Mouse (Mus musculus) monocyte, adult 2 months (primary cell): ENCODE results near the gene Vcpkmt.
"Not testable (repeated sequence)": the region's sequence is repeated elsewhere in the genome, so short reads cannot be mapped to it uniquely, and the experiment has no call there.

Experiments
- DNase-seq, 2 experiments: peaks; one replicate each; pipeline ENCODE4 v3.0.0; 2022; ENCODE audit warnings: low spot score in 2 of 2, low read depth in 1 of 2

Gene Vcpkmt

DNA sequence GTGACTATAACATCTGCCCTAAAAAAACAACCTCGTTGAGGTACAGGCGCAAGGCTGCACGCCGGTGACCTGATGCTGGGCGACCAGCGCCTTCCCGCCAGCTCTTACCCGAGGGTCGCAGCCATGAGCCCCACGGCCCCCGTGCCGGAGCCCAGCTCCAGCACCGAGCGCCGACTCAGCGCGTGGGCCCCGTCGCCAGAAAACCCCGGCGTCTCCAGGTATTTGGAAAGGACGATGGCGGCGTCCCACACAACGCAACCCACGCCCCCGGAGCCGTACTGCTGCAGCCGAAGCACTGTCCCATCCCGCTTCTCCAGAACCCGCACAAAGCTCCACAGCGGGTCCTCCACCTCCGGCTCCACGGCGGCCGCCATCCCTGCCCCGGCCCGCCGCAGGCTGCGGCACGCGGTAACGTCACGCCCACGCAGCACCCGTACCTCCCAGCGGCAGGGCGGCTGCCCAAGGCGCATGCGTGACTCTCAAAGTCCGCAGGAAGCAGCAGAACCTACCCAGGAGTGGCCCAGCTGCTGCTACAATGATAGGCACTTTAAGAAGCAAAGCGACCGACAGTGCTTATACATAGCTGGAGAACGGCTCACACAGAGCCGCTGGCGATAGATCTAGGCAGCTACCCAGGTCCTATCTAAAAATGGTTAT is at the start of gene Vcpkmt:
TSS of gene Vcpkmt (minus strand) at position 416 of the 657 bp plus-strand sequence.
- peak; percentile 54 to 70 for DNase-seq

DNA sequence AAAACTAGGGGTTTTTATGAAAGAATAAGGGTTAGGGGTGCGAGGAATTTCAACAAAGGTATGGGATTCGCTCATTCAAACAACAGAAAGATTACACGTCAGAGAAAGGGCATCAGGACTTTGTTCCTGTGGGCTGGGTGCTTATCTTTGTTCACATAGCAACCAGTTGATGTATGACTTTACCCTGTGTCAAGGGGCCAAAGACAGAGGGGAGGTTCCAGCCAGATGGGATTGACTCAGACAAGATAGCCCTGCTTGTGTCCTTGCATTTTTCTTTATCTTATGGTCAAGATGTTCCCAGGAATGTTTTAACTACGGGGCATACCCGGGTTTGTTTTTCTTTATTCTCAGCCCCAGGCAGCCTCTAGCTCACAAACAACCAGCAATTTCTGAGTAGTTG is 35.8 kb upstream of the Vcpkmt start:
- DNase-seq = not testable (repeated sequence)

DNA sequence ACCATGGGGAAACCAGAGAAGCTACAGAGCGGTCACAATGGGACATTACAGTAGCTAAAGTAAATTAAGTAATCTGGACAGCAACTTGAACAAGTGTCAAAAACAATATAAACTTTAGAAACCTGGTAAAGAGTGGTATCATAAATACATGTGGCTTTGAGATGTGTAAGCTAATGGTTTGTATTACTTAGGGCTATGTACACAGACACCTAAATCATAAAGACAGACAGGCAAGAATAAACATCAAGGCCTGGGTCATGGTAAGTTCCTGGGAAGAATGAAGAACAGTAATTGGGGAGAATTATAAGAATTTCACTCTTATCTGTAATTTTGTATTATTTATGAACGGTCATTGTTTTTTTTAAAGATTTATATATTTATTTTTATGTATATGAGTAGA is 21.5 kb upstream of the Vcpkmt start:
- DNase-seq = no peak

DNA sequence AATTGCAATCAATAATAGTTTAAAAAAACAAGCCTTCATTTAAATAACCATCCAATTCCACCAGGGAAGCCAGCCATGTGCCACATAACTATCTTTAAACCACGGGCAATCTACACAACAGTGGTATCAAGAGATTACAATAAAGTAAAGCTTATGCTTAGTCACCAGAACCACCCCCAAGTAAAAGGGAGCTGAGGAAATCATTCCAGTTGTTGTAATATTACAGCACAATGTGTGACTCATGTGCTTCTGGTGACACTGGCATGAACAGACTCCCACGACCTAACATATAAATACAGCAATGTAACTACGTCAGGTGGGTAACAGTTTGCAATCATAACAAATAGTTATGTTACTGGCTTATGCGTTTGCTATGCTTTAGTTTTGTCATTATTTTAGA is 14.6 kb upstream of the Vcpkmt start:
- no peak for DNase-seq

DNA sequence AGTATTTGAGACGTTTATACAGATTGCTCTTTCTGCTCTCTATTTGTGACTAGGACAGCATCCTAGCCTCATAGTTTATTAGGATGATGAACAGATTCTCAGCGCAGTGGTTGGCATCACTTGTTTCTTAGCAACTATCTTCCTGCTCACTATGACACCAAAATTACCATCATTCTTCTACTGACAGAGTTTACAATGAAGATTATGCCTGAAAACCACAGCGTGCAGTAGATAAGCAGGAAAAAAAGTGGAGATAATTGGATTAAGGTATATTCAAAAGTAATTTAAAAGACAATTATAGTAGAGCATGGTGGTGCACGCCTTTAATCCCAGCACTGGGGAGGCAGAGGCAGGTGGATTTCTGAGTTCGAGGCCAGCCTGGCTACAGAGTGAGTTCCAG is 10.3 kb upstream of the Vcpkmt start:
- DNase-seq = no peak

DNA sequence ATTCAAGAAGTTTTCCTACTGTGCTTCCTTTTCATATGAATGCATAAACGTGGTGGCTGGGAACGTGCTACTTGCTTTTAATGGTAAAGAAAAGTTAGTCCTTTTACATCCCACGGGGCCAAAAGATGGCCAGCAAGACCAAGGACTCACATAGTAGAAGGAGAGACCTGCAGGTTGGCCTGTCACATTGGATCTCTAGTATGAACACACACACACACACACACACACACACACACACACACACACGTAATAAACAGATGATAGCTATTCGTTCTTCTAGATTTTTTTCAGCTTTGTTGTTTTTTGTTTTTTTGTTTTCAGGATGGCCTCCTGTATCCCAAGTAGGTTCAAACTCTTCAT is 422 bp upstream of the Vcpkmt start:
- DNase-seq = no peak

DNA sequence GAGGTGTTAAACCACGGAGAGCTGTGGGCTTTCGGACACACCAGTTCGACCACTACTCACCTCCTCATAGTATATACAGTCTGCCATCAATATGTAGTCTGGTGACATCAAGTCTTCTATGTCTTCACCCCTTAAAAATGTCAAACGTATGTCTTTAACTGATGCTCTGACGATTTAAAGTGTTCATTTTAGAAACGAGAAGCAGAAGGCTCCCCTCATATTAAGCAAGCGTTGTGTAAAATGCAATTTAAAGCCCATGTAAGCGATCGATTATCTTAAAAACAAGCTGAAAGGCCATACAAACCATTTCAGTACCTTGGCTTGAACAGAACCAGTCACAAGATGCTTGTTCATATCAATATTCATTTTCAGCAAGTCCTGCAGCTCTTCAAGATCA is 614 bp downstream of the Vcpkmt start:
- DNase-seq = no peak

DNA sequence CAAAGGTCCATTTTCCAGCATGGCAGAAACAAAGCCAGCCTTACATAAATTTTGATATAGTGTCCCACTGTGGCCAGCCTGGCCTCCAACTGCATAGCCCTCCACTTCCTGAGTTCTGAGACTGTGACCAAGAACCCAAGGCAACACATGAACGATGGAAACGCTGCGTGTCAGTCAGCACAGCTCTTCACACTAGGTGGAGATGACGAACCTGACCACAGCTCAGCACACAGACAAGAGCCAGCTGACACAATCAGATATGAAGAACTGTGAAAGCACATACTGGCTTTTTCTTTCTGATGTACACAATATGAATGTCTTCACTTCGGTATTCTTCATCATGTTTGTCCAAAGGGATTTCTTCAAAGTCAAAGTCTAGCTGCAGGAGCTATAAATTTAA is 3.2 kb downstream of the Vcpkmt start:
- no peak for DNase-seq

DNA sequence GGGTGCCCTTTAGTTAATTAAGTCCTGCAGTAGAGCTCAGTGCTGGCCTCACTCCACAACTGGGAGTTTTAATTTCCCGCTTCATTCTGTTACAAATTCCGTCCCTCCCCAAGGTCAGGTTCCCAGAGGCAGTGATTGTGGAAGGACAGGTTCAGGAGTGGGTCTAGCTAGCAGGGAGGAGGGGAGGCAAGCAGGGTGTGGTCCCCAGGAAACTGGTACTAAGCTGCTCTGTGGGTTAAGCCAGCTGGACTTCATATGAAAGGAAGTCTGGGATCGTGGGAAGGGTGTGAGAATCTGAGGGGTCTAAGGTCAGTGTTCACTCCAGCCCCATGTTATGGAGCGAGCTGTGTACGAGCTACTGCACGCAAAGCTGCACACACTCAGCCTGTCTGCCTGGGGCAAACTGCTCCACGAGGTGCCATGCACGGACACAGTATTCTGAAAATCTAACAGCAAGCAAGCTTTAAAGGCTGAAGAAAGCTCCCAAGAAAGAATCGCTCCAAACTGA is 6.7 kb downstream of the Vcpkmt start:
- no peak for DNase-seq

DNA sequence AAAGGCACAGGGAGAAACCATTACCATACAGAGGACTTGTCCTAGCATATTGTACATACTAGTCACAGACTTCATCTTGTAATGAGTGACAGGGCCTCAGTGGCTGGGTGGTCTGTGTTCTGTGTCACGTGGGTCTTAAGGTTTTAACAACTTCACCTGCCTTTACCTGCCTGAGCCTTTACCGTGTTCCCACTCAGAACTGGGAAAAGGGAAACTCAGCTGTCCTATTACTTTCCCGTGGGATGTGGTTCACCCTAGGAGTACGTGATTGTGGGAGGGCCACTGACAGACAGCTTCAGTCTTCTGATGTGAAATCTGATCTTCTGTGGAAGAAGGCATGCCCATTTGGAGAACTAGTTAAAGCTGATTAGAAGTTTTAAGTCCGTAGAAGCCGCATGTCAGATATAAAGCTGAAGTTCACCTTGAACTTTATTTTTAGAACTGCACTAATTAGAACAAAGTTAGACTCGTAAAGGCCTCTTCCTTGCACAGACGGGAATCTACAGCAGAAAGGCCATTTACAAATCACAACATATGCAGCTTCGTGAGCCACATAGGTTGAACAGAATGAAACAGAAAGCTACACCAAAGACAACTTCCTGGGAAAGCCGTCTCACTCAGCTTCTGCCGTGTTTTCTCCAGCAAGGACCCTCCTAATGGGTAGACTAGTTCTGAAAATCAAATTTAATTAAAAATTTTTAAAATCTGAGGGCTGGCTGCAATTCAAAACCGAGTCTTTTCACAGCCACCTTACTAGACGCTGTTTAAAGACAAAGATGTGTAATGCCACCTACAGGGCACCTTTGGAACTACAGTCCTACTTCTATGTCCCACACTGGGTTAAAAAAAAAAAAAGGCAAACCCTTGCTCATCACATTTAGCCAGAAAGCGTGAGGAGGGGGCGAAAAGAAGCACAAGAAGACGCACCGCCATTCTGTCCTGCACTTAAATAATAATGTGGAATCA is 8.6 kb downstream of the Vcpkmt start:
- peak; percentile 17 to 56 for DNase-seq

DNA sequence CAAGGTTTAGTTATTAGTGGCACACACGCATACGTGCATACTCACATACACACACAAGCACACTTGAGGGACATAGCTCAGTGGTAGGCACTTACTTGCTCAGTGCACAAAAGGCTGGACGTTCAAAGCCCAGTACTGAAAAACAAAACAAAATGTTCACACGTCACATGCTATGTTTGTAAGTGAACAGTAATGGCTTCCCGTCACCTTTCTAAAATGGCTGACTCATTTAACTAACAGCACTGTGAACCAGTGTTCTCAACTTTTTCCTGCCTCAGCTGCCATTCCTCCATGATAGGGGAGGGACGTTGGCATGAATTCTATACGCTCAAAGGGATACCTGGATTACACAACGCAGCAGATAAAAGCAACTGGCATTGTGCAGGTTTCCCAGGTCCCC is 9.6 kb downstream of the Vcpkmt start:
- no peak for DNase-seq

DNA sequence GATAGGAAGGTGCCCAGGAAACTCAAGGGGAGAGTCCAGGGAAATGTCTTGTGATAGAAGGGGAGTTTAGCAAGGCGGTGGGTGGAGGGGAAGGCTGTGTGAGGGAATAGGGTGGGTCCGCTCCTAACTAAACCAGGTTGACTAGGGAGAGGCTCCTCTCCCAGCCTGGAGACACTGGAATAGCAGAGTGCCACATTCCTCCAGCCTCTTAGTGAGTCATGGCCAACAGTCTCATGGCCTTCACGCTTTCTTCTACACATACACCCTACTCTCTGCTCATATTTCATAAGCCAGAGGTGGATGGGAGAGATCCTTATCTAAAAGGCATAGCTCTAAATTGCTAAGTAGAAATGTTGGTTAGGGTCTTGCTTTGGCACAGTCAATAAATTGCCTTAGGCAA is 12.9 kb downstream of the Vcpkmt start:
- no peak for DNase-seq

DNA sequence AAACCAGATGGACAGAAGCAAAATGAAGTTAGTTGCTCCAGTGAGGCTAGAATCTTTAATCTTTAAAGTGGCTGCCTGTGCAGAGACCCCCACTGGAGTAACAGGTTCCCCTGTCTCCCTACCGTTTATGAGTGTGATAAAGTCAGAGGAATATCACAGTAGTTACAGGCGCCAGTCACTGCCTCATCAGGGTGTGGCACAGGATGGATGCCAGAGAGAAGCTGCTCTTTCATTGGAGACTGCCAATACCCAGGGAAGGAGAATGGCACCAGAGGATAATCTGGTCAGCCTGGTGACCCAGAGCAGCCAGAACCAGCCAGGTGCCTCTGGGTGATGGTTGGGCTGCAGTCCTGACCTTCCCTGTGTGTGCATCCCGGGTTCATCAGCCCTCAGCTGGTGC is 14.6 kb downstream of the Vcpkmt start:
- DNase-seq = no peak

DNA sequence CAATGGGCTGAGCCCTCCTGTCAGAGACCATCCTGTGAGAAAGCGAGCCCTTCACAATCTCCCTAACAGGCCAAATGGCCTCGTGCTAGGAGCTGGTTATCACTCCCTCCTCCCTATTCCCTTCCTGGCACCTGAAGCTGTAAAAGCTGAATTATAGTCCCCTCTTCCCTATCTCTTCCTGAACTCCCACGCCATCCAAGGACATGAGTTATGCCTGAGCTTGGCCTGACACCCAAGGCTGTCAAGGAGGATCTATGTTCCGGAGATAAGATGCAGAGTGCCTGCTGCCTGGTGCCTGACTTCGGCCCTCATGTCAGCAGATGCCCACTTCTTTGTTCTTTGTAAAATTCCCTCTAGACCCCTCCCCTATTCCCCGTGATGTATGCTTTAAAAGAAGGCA is 21.8 kb downstream of the Vcpkmt start:
- DNase-seq = not testable (repeated sequence)

DNA sequence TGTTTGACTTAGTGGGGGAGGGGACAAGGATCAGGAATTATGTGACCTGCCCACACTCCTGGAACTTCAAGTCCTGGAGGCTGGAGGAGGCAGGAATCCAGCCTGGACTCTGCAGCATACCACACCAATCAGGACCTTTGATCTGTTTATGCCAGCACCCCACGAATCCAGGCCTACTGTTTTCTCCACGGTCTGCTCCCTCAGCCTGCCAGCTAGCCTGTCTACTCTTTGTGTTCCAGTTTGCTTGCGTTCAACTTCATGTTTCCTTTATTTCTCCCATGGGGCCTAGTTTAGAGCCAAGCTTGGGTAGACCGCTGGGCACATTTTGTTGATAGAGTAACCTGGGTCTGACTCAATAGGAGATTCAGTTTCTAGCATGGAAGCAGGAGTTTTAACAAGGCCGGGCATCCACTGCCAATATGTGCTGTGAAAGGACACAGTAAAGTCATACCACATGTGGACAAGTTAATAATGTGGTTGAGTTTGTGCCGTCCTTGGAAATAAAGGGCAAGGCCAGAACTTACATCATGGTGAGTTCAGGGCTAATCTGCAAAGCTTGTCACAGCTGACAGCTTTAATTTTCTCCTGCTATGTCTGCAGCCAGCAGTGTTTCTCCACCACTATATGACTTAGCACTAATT is 26.5 kb downstream of the Vcpkmt start:
- DNase-seq = no peak

DNA sequence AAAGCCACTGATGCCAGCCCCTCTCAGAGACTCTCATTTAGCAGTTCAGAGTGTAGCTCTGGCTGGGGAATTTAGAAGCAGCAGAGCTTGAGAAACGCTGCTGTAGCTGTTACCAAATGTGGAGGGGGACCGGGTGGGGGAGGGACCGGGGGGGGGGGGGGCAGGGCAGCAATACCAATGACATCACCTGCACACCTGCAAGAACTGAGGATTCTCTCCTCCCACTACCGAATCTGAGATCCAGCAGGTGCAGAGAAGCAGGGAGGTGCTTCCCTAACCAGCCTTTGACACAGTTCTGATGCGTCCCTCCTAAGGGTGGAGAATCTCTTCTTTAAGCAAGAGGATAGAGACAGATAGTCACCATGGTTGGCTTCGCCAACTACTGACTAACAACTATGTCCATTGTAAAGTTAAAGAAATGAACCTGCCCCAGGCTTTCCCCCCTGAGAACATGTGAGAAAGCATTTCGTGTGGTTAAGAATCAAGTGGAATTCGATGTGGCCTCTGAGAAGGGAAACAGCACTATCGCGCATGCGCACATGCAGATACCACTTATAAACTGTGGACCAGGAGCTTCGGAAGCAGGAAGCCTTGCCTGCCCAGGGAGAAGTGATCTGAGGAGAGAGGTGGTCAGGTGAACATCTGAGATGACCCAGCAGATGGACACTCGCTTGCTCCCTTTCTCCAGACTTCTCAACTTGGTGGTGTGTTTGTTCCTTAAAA is 37.2 kb downstream of the Vcpkmt start:
- DNase-seq = no peak

DNA sequence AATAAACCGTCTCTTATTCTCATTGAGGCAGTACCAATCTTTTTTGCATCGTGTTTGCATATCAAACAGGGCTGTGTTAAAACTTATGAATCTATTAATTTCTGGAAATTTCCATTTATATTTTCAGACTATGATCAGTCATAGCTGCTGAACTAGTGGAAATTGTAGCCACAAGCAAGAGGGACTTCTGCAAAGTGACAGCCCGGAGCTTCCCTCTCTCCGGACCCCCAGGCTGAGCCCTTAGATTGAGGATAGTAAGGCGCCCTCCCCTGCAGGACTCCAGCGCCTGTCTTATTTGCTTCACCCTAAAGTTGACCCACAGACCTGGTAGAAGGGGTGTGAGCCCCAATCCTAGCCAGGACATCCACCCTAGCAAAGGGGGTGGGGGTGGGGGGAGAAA is 37.8 kb downstream of the Vcpkmt start:
- no peak for DNase-seq

DNA sequence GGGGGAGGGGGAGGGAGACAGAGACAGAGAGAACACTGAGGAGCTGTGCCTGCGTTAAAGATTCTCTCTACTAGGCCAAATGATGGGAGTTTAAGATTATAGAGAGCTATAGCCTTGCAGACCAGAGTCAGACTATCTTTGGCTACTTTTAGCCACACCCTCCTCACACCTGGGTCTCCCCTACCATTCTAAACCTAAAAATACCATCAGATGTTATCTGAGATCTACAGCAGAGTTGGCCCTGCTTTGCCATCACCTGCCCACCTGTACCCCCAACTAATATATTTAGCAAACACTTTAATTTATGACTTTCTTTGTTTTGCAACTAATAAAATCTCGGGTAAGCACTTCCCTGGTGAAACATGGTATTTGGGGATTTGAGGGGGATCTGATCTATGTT is 38.3 kb downstream of the Vcpkmt start:
- no peak for DNase-seq

DNA sequence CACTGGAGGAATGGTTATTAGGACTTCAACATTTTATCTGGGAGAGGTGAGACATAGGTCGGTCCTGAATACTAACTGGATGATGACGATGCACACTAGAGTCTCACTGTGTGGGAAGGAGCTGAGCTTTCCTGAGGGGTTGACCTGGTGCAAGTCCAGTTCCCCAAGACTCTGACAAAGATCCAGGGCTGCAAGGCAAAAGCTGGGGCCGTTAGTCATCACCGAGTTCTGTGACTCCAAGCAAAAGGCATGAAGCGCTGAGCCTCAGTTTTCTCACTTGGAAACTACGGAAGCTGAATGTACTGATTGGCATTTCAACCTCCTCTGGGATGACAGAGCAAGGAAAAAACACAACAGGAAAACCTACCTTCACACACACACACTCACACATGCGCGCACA is 40.5 kb downstream of the Vcpkmt start:
- no peak for DNase-seq

DNA sequence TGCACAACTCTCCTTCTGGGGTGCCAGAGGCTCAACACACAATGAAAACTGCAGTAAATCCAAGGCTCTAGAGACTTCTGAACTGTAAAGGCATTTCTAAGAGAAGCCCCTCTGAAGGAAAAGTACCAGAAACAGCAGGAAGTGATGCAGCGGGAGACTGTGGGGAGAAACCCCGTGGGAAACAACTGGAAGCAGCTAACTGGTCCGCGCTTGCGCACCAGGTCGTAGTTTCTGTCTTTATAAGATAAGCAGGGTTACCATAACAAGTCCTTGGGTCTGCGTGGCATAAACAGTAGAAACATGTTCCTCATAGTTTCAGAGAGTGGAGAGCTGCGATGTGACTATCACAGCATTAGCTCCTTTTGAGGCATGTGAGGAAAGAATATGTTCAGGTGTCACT is 41.2 kb downstream of the Vcpkmt start:
- DNase-seq = no peak

DNA sequence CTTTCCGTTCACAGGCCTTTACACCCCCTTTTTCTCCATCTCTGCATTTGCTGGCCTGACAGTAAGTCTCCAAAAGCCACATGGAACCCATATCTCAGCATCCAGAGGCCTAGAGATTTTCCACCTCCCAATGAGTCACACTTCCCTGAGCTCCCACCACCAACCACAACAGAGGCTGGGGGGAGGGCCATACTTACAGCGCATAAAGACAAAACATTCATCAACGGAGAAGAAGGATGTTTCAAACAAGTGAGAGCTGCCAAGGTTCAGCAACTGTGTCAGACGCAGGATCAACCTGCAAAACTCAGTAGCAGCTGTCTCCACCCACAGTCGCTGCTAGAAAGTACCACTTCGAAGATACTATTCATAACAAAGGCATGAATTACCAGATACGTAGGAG is 43.5 kb downstream of the Vcpkmt start:
- no peak for DNase-seq
